Mouse (Mus musculus) C2C12 (cell line): Measurements from ENCODE around the gene Pjvk.

ENCODE experiments used
- CEBPB ChIP-seq: IDR thresholded peaks from one replicate; pipeline ENCODE4 v1.6.1; 2011; ENCODE audit warnings: low read depth, mild to moderate bottlenecking, control low read depth, moderate library complexity
- CTCF ChIP-seq: IDR thresholded peaks from one replicate; pipeline ENCODE4 v1.5.1; 2011; ENCODE audit not compliant: control insufficient read depth, insufficient read depth, insufficient read length
- FOSL1 ChIP-seq: IDR thresholded peaks from one replicate; pipeline ENCODE4 v1.8.0; 2011; ENCODE audit warnings: mild to moderate bottlenecking, low read length; ENCODE audit not compliant: poor library complexity, insufficient read depth, severe bottlenecking
- MAX ChIP-seq: IDR thresholded peaks from one replicate; pipeline ENCODE4 v1.6.1; 2011; ENCODE audit warnings: mild to moderate bottlenecking, control low read depth
- MYOD1 ChIP-seq: IDR thresholded peaks from one replicate; pipeline ENCODE4 v1.6.1; 2011; ENCODE audit warnings: low read depth; ENCODE audit not compliant: control insufficient read depth, insufficient read length
- MYOG ChIP-seq: IDR thresholded peaks from one replicate; pipeline ENCODE4 v1.6.1; 2011; ENCODE audit not compliant: control insufficient read depth, insufficient read length; ENCODE audit errors: extremely low read depth
- USF1 ChIP-seq: IDR thresholded peaks from one replicate; pipeline ENCODE4 v1.6.1; 2011; ENCODE audit warnings: low read depth, mild to moderate bottlenecking, control low read depth, moderate library complexity

- TF ChIP-seq CTCF (no peak), FOSL1 (no peak), USF1 (no peak), CEBPB (no peak), MYOG (no peak), MYOD1 (no peak), MAX (no peak)
Measured at GRCm38 (mm10) chr2:76611996-76612395, 36.3 kb upstream of the Pjvk start.
